Mouse (Mus musculus): ENCODE data around the gene Rtl10. TPM values are rescaled to one million over a fixed set of nuclear protein-coding genes. Genes with fewer than 3 reads are reported as not detected.
A peak's percentile ranks its signal among the peaks of the same experiment; 100 is the strongest.

Gene Rtl10
- polyA plus RNA-seq, 1 experiment, result 47.0 TPM

- no peak for DNase-seq
- TF ChIP-seq POLR2A (IDR thresholded peaks at IDR 0.05; ENCODE audit: control insufficient read depth, extremely low read depth, insufficient read depth, low read length, poor library complexity), result no peak
- TF ChIP-seq CTCF (IDR thresholded peaks at IDR 0.05; ENCODE audit: borderline replicate concordance, control insufficient read depth, extremely low read depth, insufficient read depth, low read length, poor library complexity), result no peak
- H3K4me1 ChIP-seq (replicated peaks; ENCODE audit: control insufficient read depth, insufficient read depth, low read length), result peaks cover 53% of the 10 kb centered on the region
- H3K4me3 ChIP-seq (ENCODE audit: control insufficient read depth, insufficient read depth, low read length), result no peak overlapping the region
- 26% methylated on average over 6 of the region's 6 CpGs for WGBS
- peak overlapping the region; percentile 50 for H3K27ac ChIP-seq (ENCODE audit: control insufficient read depth, insufficient read depth, low read length)
- no peaks in the 10 kb centered on the region for H3K27me3 ChIP-seq (ENCODE audit: control insufficient read depth, insufficient read depth, low read length)
- no peaks in the 10 kb centered on the region for H3K36me3 ChIP-seq (ENCODE audit: control insufficient read depth, insufficient read depth, low read length)
Observed at GRCm38 (mm10) chr16:18501531-18501930, 2.8 kb downstream of the Rtl10 start.

GRCm38 (mm10) chr16:18503566-18504342 is 5.1 kb downstream of the Rtl10 start:
- Histone ChIP-seq H3K4me1 (replicated peaks; ENCODE audit: control insufficient read depth, insufficient read depth, low read length) (peaks cover 46% of the 10 kb centered on the region), H3K27ac (ENCODE audit: control insufficient read depth, insufficient read depth, low read length) (peak overlapping the region; percentile 89), H3K27me3 (ENCODE audit: control insufficient read depth, insufficient read depth, low read length) (no peaks in the 10 kb centered on the region), H3K4me3 (ENCODE audit: control insufficient read depth, insufficient read depth, low read length) (no peak overlapping the region), H3K36me3 (ENCODE audit: control insufficient read depth, insufficient read depth, low read length) (no peaks in the 10 kb centered on the region)
- TF ChIP-seq POLR2A (IDR thresholded peaks at IDR 0.05; ENCODE audit: control insufficient read depth, extremely low read depth, insufficient read depth, low read length, poor library complexity) (no peak), CTCF (IDR thresholded peaks at IDR 0.05; ENCODE audit: borderline replicate concordance, control insufficient read depth, extremely low read depth, insufficient read depth, low read length, poor library complexity) (no peak)
- 32% methylated on average over 14 of the region's 14 CpGs for WGBS
- peak; percentile 60 for DNase-seq

- WGBS, result 95% methylated on average over 3 of the region's 3 CpGs
- TF ChIP-seq CTCF (IDR thresholded peaks at IDR 0.05; ENCODE audit: borderline replicate concordance, control insufficient read depth, extremely low read depth, insufficient read depth, low read length, poor library complexity) (no peak), POLR2A (IDR thresholded peaks at IDR 0.05; ENCODE audit: control insufficient read depth, extremely low read depth, insufficient read depth, low read length, poor library complexity) (no peak)
- H3K27me3 ChIP-seq (ENCODE audit: control insufficient read depth, insufficient read depth, low read length), result no peaks in the 10 kb centered on the region
- H3K27ac ChIP-seq (ENCODE audit: control insufficient read depth, insufficient read depth, low read length), result no peak overlapping the region
- no peaks in the 10 kb centered on the region for H3K36me3 ChIP-seq (ENCODE audit: control insufficient read depth, insufficient read depth, low read length)
- H3K4me1 ChIP-seq (replicated peaks; ENCODE audit: control insufficient read depth, insufficient read depth, low read length), result peaks cover 21% of the 10 kb centered on the region
- H3K4me3 ChIP-seq (ENCODE audit: control insufficient read depth, insufficient read depth, low read length), result no peak overlapping the region
- DNase-seq, result no peak
Observed at GRCm38 (mm10) chr16:18506524-18507199, 8.0 kb downstream of the Rtl10 start.

- WGBS, result 79% methylated on average over 1 of the region's 1 CpGs
- H3K27me3 ChIP-seq (ENCODE audit: control insufficient read depth, insufficient read depth, low read length), result no peaks in the 10 kb centered on the region
- peaks cover 17% of the 10 kb centered on the region for H3K4me1 ChIP-seq (replicated peaks; ENCODE audit: control insufficient read depth, insufficient read depth, low read length)
- H3K27ac ChIP-seq (ENCODE audit: control insufficient read depth, insufficient read depth, low read length), result no peak overlapping the region
- H3K4me3 ChIP-seq (ENCODE audit: control insufficient read depth, insufficient read depth, low read length), result no peak overlapping the region
- no peak for DNase-seq
- TF ChIP-seq POLR2A (IDR thresholded peaks at IDR 0.05; ENCODE audit: control insufficient read depth, extremely low read depth, insufficient read depth, low read length, poor library complexity) (no peak), CTCF (IDR thresholded peaks at IDR 0.05; ENCODE audit: borderline replicate concordance, control insufficient read depth, extremely low read depth, insufficient read depth, low read length, poor library complexity) (no peak)
- H3K36me3 ChIP-seq (ENCODE audit: control insufficient read depth, insufficient read depth, low read length), result no peaks in the 10 kb centered on the region
Observed at GRCm38 (mm10) chr16:18507200-18507549, 8.5 kb downstream of the Rtl10 start.

GRCm38 (mm10) chr16:18511741-18512140 is 13.0 kb downstream of the Rtl10 start:
- TF ChIP-seq POLR2A (IDR thresholded peaks at IDR 0.05; ENCODE audit: control insufficient read depth, extremely low read depth, insufficient read depth, low read length, poor library complexity), result no peak
- no peak for TF ChIP-seq CTCF (IDR thresholded peaks at IDR 0.05; ENCODE audit: borderline replicate concordance, control insufficient read depth, extremely low read depth, insufficient read depth, low read length, poor library complexity)
- no peaks in the 10 kb centered on the region for H3K27me3 ChIP-seq (ENCODE audit: control insufficient read depth, insufficient read depth, low read length)
- 95% methylated on average over 5 of the region's 5 CpGs for WGBS

GRCm38 (mm10) chr16:18513508-18513907 is 14.8 kb downstream of the Rtl10 start:
- H3K4me1 ChIP-seq (replicated peaks; ENCODE audit: control insufficient read depth, insufficient read depth, low read length), result no peaks in the 10 kb centered on the region
- TF ChIP-seq POLR2A (IDR thresholded peaks at IDR 0.05; ENCODE audit: control insufficient read depth, extremely low read depth, insufficient read depth, low read length, poor library complexity) (no peak), CTCF (IDR thresholded peaks at IDR 0.05; ENCODE audit: borderline replicate concordance, control insufficient read depth, extremely low read depth, insufficient read depth, low read length, poor library complexity) (no peak)
- H3K36me3 ChIP-seq (ENCODE audit: control insufficient read depth, insufficient read depth, low read length), result no peaks in the 10 kb centered on the region
- H3K27ac ChIP-seq (ENCODE audit: control insufficient read depth, insufficient read depth, low read length), result no peak overlapping the region
- no peak overlapping the region for H3K4me3 ChIP-seq (ENCODE audit: control insufficient read depth, insufficient read depth, low read length)
- 86% methylated on average over 6 of the region's 6 CpGs for WGBS
- DNase-seq, result no peak
- H3K27me3 ChIP-seq (ENCODE audit: control insufficient read depth, insufficient read depth, low read length), result no peaks in the 10 kb centered on the region

More at GRCm38 (mm10) chr16:18511741-18512140, 13.0 kb downstream of the Rtl10 start:
- Histone ChIP-seq H3K27ac (ENCODE audit: control insufficient read depth, insufficient read depth, low read length) (no peak overlapping the region), H3K36me3 (ENCODE audit: control insufficient read depth, insufficient read depth, low read length) (no peaks in the 10 kb centered on the region), H3K4me3 (ENCODE audit: control insufficient read depth, insufficient read depth, low read length) (no peak overlapping the region), H3K4me1 (replicated peaks; ENCODE audit: control insufficient read depth, insufficient read depth, low read length) (no peaks in the 10 kb centered on the region)
- DNase-seq, result no peak

All from thymus, adult 2 months (tissue).